Mouse (Mus musculus) C2C12 (cell line): ENCODE measurements around the gene Rhoh.

Experiments
- CEBPB ChIP-seq: IDR thresholded peaks from one replicate; pipeline ENCODE4 v1.6.1; 2011; ENCODE audit warnings: low read depth, mild to moderate bottlenecking, control low read depth, moderate library complexity
- CTCF ChIP-seq: IDR thresholded peaks from one replicate; pipeline ENCODE4 v1.5.1; 2011; ENCODE audit not compliant: control insufficient read depth, insufficient read depth, insufficient read length
- FOSL1 ChIP-seq: IDR thresholded peaks from one replicate; pipeline ENCODE4 v1.8.0; 2011; ENCODE audit warnings: mild to moderate bottlenecking, low read length; ENCODE audit not compliant: poor library complexity, insufficient read depth, severe bottlenecking

DNA sequence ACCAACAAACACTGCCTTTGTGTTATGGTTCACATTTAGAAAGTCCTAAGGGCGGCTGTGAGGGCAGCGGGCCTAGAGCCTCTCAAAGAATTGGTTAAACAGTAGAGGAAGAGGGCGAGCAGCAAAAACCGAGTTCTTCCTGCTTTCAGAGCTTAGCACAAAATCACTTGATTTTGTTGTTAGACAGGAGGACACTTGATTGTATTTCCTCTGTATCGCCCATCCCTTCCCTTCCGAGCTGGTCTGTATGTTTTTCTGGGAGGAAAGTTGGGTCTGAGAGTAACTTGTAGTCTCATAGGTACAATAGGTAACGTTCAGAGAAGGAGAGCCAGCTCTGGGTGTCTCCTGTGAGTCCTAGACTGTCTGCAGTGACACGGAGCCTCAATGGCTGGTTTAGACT lies 33.9 kb upstream of the Rhoh start:
- TF ChIP-seq FOSL1: no peak
- TF ChIP-seq CTCF: no peak
- no peak for TF ChIP-seq CEBPB
